Mouse (Mus musculus): ENCODE data around the gene Itgb7. TPM values are rescaled to one million over a fixed set of nuclear protein-coding genes. Genes with fewer than 3 reads are reported as not detected.

The Itgb7 gene
- polyA plus RNA-seq (2012; rRNA removed), result 1.9 and 3.1 TPM in 2 replicates

GRCm38 (mm10) chr15:102231748-102232147 is at the start of gene Itgb7:
Gene Itgb7 (minus strand): TSS chr15:102231944.

GRCm38 (mm10) chr15:102279092-102279782 is 47.5 kb upstream of the Itgb7 start, which contains the start of gene Mfsd5:
Gene Mfsd5 (plus strand): TSS chr15:102279454.

GRCm38 (mm10) chr15:102270274-102270960 is 38.7 kb upstream of the Itgb7 start, which contains the start of gene Gm9918:
Gene Gm9918 (plus strand): TSS chr15:102270563.

GRCm38 (mm10) chr15:102257202-102258075 is 25.7 kb upstream of the Itgb7 start, which contains the start of gene Rarg:
Gene Rarg (minus strand): TSS chr15:102257517.

GRCm38 (mm10) chr15:102204674-102205505 is 26.9 kb downstream of the Itgb7 start, which contains the start of gene Csad:
Gene Csad (minus strand): TSS chr15:102204724.

GRCm38 (mm10) chr15:102202971-102203834 is 28.5 kb downstream of the Itgb7 start, which contains the start of gene Zfp740:
Gene Zfp740 (plus strand): TSS chr15:102203249.

Other genes with a start within 250 kb of the Itgb7 start
- 1,182 and 1,269 TPM in 2 replicates for gene Krt8, start 227.5 kb downstream of the Itgb7 start, polyA plus RNA-seq (2012; rRNA removed)
- 248 and 336 TPM in 2 replicates for gene Krt18, start 203.8 kb downstream of the Itgb7 start, polyA plus RNA-seq (2012; rRNA removed)
- 14.5 and 19.1 TPM in 2 replicates for gene Eif4b, start 158.2 kb downstream of the Itgb7 start, polyA plus RNA-seq (2012; rRNA removed)
- gene Tns2, start 131.5 kb downstream of the Itgb7 start, polyA plus RNA-seq (2012; rRNA removed), result 67.8 and 68.1 TPM in 2 replicates
- gene Spryd3, start 95.7 kb downstream of the Itgb7 start, polyA plus RNA-seq (2012; rRNA removed), result 31.6 and 32.7 TPM in 2 replicates
- 38.2 and 48.3 TPM in 2 replicates for gene Igfbp6, start 87.6 kb downstream of the Itgb7 start, polyA plus RNA-seq (2012; rRNA removed)
- gene Soat2, start 81.4 kb downstream of the Itgb7 start, polyA plus RNA-seq (2012; rRNA removed), result 8.3 and 10.1 TPM in 2 replicates
- gene Zfp740, start 28.7 kb downstream of the Itgb7 start, polyA plus RNA-seq (2012; rRNA removed), result 5.2 and 6.7 TPM in 2 replicates
- 16.5 and 23.7 TPM in 2 replicates for gene Csad, start 27.2 kb downstream of the Itgb7 start, polyA plus RNA-seq (2012; rRNA removed)
- 29.2 and 33.2 TPM in 2 replicates for gene Rarg, start 25.6 kb upstream of the Itgb7 start, polyA plus RNA-seq (2012; rRNA removed)
- gene Gm9918, start 38.6 kb upstream of the Itgb7 start, polyA plus RNA-seq (2012; rRNA removed), result 0.06 TPM in 2 replicates
- gene Mfsd5, start 47.5 kb upstream of the Itgb7 start, polyA plus RNA-seq (2012; rRNA removed), result 57.4 and 84.1 TPM in 2 replicates
- 2.2 and 4.3 TPM in 2 replicates for gene Espl1, start 64.3 kb upstream of the Itgb7 start, polyA plus RNA-seq (2012; rRNA removed)
- gene Pfdn5, start 94.2 kb upstream of the Itgb7 start, polyA plus RNA-seq (2012; rRNA removed), result 10.2 and 10.5 TPM in 2 replicates
- gene Myg1, start 99.8 kb upstream of the Itgb7 start, polyA plus RNA-seq (2012; rRNA removed), result 24.7 and 27.7 TPM in 2 replicates
- gene Aaas, start 118.8 kb upstream of the Itgb7 start, polyA plus RNA-seq (2012; rRNA removed), result 22.6 and 24.0 TPM in 2 replicates
- 0.05 and 0.10 TPM in 2 replicates for gene Sp7, start 135.2 kb upstream of the Itgb7 start, polyA plus RNA-seq (2012; rRNA removed)
- gene Sp1, start 174.2 kb upstream of the Itgb7 start, polyA plus RNA-seq (2012; rRNA removed), result 2.7 and 7.2 TPM in 2 replicates
- gene Amhr2, start 213.4 kb upstream of the Itgb7 start, polyA plus RNA-seq (2012; rRNA removed), result 2.6 and 6.6 TPM in 2 replicates
- gene Prr13, start 227.1 kb upstream of the Itgb7 start, polyA plus RNA-seq (2012; rRNA removed), result 485 and 586 TPM in 2 replicates
- 195 and 199 TPM in 2 replicates for gene Pcbp2, start 238.6 kb upstream of the Itgb7 start, polyA plus RNA-seq (2012; rRNA removed)